Mouse (Mus musculus): Measurements from ENCODE around the gene Ccnb1. TPM values are rescaled to one million over a fixed set of nuclear protein-coding genes. Genes with fewer than 3 reads are reported as not detected.

Ccnb1 gene
- polyA plus RNA-seq, 1 experiment from 2014 or later: 8.8 TPM

DNA sequence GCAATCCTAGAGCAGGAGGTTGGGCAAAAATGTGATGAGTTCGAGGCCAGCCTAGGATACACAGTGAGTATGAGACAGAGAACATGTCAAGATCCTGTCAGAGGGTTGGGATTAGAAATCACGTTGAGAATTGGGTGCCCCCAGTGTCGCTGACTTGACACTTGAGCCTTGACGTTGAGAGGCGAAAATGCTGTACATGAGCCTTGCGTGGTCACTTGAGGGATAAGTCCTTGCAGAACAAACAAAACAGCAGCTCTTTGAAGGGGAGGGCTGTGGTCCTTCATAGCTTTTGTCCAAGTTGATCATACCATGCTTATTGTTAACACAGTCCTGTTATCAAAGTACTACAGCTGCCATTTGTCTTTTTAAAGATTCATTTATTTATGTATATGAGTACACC, 9.7 kb downstream of the Ccnb1 start:
- DNase-seq (ENCODE audit: low spot score) (no peak), ATAC-seq (no peak)
- WGBS: 45% methylated on average over 6 of the region's 6 CpGs
- Histone ChIP-seq H3K27ac (ENCODE audit: low read length) (no peak overlapping the region), H3K4me2 (replicated peaks; ENCODE audit: low read depth, low read length) (no peak overlapping the region; the same call in 1 of the 2 replicates), H3K9ac (replicated peaks; ENCODE audit: low read depth) (no peak overlapping the region), H3K9me3 (ENCODE audit: low read length) (no peaks in the 10 kb centered on the region), H3K4me3 (ENCODE audit: low read depth, low read length) (no peak overlapping the region), H3K36me3 (ENCODE audit: insufficient read depth, low read length) (no peaks in the 10 kb centered on the region), H3K4me1 (ENCODE audit: insufficient read depth, low read depth, low read length) (0 out of 2 replicates have a peak, but pooled peaks cover 4% of the 10 kb centered on the region), H3K27me3 (replicated peaks; ENCODE audit: insufficient read depth, low read length) (no peaks in the 10 kb centered on the region)
- TF ChIP-seq EP300 (IDR thresholded peaks at IDR 0.05) (no peak), CTCF (IDR thresholded peaks at IDR 0.05) (no peak)

DNA sequence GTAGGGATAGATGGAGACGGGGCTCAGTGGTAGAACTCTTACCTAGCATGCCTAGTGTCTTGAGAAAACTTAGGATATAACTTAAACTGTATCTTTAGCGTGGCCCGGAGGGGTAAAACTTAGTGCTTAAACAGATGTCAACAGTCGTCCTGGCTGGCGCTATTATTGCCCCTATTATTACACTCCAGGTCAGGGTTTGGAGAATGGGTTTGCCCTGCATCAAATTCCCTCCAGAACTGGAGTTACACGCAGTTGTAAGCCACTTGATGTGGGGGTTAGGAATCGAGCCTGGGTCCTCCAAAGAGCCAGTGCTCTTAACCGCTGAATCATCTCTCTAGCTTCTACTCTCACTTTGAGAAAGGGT, 10.3 kb downstream of the Ccnb1 start:
- Histone ChIP-seq H3K4me3 (ENCODE audit: low read depth, low read length) (peak overlapping the region; percentile 67), H3K27ac (ENCODE audit: low read length) (no peak overlapping the region), H3K27me3 (replicated peaks; ENCODE audit: insufficient read depth, low read length) (no peaks in the 10 kb centered on the region), H3K9ac (replicated peaks; ENCODE audit: low read depth) (no peak overlapping the region; the same call in 1 of the 2 replicates), H3K4me2 (replicated peaks; ENCODE audit: low read depth, low read length) (peak overlapping the region; percentile 96), H3K9me3 (ENCODE audit: low read length) (no peaks in the 10 kb centered on the region), H3K4me1 (ENCODE audit: insufficient read depth, low read depth, low read length) (0 out of 2 replicates have a peak, but pooled peaks cover 4% of the 10 kb centered on the region), H3K36me3 (ENCODE audit: insufficient read depth, low read length) (no peaks in the 10 kb centered on the region)
- WGBS: 8% methylated on average over 8 of the region's 8 CpGs
- TF ChIP-seq EP300 (IDR thresholded peaks at IDR 0.05) (no peak), CTCF (IDR thresholded peaks at IDR 0.05) (no peak)
- DNase-seq (ENCODE audit: low spot score): no peak
- peak; percentile 23 for ATAC-seq

DNA sequence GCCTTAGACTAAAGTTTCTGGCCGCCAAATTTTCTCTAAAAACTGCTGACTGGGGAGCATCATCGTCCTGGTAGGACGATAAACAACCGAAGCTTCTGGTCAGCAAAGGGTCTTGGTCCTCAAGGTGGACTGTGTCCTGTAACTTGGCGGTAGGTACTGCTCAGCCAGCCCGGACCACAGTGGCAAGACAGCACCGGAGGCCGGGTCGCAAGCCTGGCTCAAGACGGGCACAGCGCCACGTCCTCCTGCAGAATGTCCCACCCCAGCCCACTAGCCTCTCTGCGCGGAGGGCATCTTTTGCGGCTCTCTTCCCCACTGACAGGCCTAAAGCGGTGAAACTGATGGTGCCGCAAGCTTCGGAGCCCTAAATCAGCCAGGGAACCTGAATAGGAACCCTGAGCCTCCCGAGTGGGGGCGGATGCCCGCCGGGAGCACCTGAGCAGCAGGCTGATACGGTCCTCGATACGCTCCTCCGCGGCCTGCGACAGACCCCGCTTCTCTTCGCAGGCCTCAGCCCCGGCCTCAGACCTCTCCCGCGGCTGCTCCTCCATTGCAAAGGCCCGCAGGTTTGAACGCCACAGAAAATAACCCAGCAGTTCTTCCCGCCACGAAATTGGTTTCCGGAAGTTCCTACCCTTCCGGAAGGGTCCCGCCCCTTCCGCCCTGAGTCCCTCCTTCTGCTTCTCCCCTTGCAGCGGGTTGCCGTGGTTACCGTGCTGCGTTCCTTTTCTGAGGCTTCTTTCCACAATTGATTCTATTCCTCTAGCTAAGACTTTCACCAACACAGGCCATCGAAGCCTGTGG, 10.9 kb downstream of the Ccnb1 start, which contains the start of gene Cenph:
TSS of gene Cenph (minus strand) at position 648 of the 804 bp plus-strand sequence.
- Histone ChIP-seq H3K36me3 (ENCODE audit: insufficient read depth, low read length) (no peaks in the 10 kb centered on the region), H3K4me2 (replicated peaks; ENCODE audit: low read depth, low read length) (peak within 1 kb of the TSS; percentile 96), H3K9ac (replicated peaks; ENCODE audit: low read depth) (peak within 1 kb of the TSS; percentile 48; the same call in 1 of the 2 replicates), H3K27me3 (replicated peaks; ENCODE audit: insufficient read depth, low read length) (no peaks in the 10 kb centered on the region), H3K4me3 (ENCODE audit: low read depth, low read length) (peak within 1 kb of the TSS; percentile 67), H3K4me1 (ENCODE audit: insufficient read depth, low read depth, low read length) (0 out of 2 replicates have a peak, but pooled peaks cover 4% of the 10 kb centered on the region), H3K9me3 (ENCODE audit: low read length) (no peaks in the 10 kb centered on the region), H3K27ac (ENCODE audit: low read length) (no peak within 1 kb of the TSS)
- under 1% methylated on average over 46 of the region's 46 CpGs for WGBS
- DNase-seq (ENCODE audit: low spot score): peak; percentile 96
- ATAC-seq: peak; percentile 97
- TF ChIP-seq CTCF (IDR thresholded peaks at IDR 0.05) (no peak), EP300 (IDR thresholded peaks at IDR 0.05) (no peak)

DNA sequence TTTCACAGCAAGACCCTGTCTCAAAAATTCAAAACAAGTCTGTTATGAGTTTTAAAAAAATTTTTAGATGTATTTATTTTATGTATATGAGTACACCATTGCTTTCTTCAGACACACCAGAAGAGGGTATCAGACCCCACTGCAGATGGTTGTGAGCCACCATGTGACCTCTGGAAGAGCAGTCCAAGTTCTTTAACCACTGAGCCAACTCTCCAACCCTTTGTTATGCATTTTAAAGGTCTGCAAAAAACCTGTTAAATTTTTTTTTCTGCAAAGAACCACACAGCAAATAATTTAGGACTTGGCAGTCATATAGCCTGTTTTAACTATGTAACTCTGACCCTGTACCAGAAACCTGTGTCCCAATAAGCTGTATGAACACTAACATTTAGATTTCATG, 11.7 kb downstream of the Ccnb1 start:
- Histone ChIP-seq H3K36me3 (ENCODE audit: insufficient read depth, low read length) (no peaks in the 10 kb centered on the region), H3K9me3 (ENCODE audit: low read length) (no peaks in the 10 kb centered on the region), H3K4me3 (ENCODE audit: low read depth, low read length) (no peak overlapping the region), H3K4me2 (replicated peaks; ENCODE audit: low read depth, low read length) (peak overlapping the region; percentile 96; the same call in 1 of the 2 replicates), H3K27me3 (replicated peaks; ENCODE audit: insufficient read depth, low read length) (no peaks in the 10 kb centered on the region), H3K9ac (replicated peaks; ENCODE audit: low read depth) (no peak overlapping the region), H3K27ac (ENCODE audit: low read length) (no peak overlapping the region), H3K4me1 (ENCODE audit: insufficient read depth, low read depth, low read length) (0 out of 2 replicates have a peak, but pooled peaks cover 4% of the 10 kb centered on the region)
- DNase-seq (ENCODE audit: low spot score): no peak
- TF ChIP-seq CTCF (IDR thresholded peaks at IDR 0.05): no peak
- TF ChIP-seq EP300 (IDR thresholded peaks at IDR 0.05): no peak
- no peak for ATAC-seq

DNA sequence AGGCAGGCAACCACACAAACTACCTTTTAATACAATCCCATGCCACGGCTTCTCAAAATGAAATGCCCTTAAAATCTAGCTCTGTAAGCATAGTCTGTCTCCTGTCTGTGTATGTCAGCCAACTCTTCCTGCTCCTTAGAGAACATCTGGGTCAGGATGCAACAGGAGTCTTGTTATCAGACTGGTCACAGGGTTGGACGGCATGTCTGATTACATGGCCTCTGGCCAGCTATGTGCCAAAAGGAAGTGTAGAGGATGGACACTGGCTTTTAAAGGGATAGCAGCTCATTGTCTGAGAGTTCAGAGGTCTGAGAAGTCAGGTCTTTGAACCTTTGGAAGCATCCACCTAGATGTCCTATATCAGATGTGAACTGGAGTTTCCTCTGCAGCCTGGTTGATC, 31.0 kb downstream of the Ccnb1 start:
- Histone ChIP-seq H3K36me3 (ENCODE audit: insufficient read depth, low read length) (no peaks in the 10 kb centered on the region), H3K9me3 (ENCODE audit: low read length) (no peaks in the 10 kb centered on the region), H3K4me1 (ENCODE audit: insufficient read depth, low read depth, low read length) (no peaks in the 10 kb centered on the region), H3K4me3 (ENCODE audit: low read depth, low read length) (no peak overlapping the region), H3K4me2 (replicated peaks; ENCODE audit: low read depth, low read length) (no peak overlapping the region), H3K27me3 (replicated peaks; ENCODE audit: insufficient read depth, low read length) (no peaks in the 10 kb centered on the region), H3K27ac (ENCODE audit: low read length) (no peak overlapping the region), H3K9ac (replicated peaks; ENCODE audit: low read depth) (no peak overlapping the region)
- 53% methylated on average over 2 of the region's 2 CpGs for WGBS
- TF ChIP-seq EP300 (IDR thresholded peaks at IDR 0.05) (no peak), CTCF (IDR thresholded peaks at IDR 0.05) (no peak)
- no peak for DNase-seq (ENCODE audit: low spot score)
- no peak for ATAC-seq

DNA sequence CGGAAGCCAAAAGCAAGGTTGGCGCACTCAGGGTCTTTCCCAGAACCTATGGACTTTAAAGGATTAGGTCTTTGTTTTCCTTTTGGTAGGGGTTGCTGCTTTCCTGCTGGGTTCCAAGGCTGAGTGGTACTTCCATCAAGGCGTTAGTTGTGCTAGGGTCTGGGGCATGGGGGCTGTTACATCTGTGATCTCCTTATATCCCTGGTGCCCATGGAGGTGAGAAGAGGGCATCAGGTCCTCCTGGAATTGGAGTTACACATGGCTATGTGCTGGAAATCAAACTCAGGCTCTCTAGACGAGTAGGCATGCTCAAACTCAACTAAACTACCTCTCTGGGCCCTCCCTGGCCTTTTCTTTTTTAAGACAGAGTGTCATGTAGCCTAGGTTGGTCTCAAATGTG, 32.2 kb downstream of the Ccnb1 start:
- Histone ChIP-seq H3K9me3 (ENCODE audit: low read length) (no peaks in the 10 kb centered on the region), H3K4me1 (ENCODE audit: insufficient read depth, low read depth, low read length) (no peaks in the 10 kb centered on the region), H3K36me3 (ENCODE audit: insufficient read depth, low read length) (no peaks in the 10 kb centered on the region), H3K9ac (replicated peaks; ENCODE audit: low read depth) (no peak overlapping the region), H3K27me3 (replicated peaks; ENCODE audit: insufficient read depth, low read length) (no peaks in the 10 kb centered on the region), H3K4me2 (replicated peaks; ENCODE audit: low read depth, low read length) (no peak overlapping the region), H3K27ac (ENCODE audit: low read length) (no peak overlapping the region), H3K4me3 (ENCODE audit: low read depth, low read length) (no peak overlapping the region)
- WGBS: 64% methylated on average over 4 of the region's 4 CpGs
- no peak for ATAC-seq
- DNase-seq (ENCODE audit: low spot score): no peak
- no peak for TF ChIP-seq EP300 (IDR thresholded peaks at IDR 0.05)
- TF ChIP-seq CTCF (IDR thresholded peaks at IDR 0.05): no peak

Data from lung, postnatal 0 days (tissue).